Mouse (Mus musculus) liver, embryonic 15.5 days (tissue): ENCODE data around the gene Dscam. TPM values are rescaled to one million over a fixed set of nuclear protein-coding genes. Genes with fewer than 3 reads are reported as not detected.

ENCODE experiments used
- ATAC-seq: fragments of 200-750 bp; cut with Nextera tagmentation; 2 replicates; pipeline ENCODE4 v1.8.0; 2017; ENCODE audit warnings: moderate number of reproducible peaks, mild to moderate bottlenecking, moderate library complexity; ENCODE audit not compliant: insufficient read depth
- H3K27ac ChIP-seq: fragments of 300-500 bp; sonication (generic); replicated peaks from 2 replicates; pipeline ENCODE4 v1.5.1; 2015; ENCODE audit warnings: mild to moderate bottlenecking, inconsistent platforms
- H3K27me3 ChIP-seq: fragments of 300-500 bp; sonication (generic); 2 replicates; pipeline ENCODE4 v1.6.1; 2015; ENCODE audit warnings: mild to moderate bottlenecking, inconsistent platforms
- H3K36me3 ChIP-seq: fragments of 300-500 bp; sonication (generic); replicated peaks from 2 replicates; pipeline ENCODE4 v1.6.1; 2015; ENCODE audit warnings: moderate library complexity, mild to moderate bottlenecking, inconsistent platforms
- H3K4me1 ChIP-seq: fragments of 300-500 bp; sonication (generic); replicated peaks from 2 replicates; pipeline ENCODE4 v1.6.1; 2015; ENCODE audit warnings: inconsistent platforms
- H3K4me2 ChIP-seq: fragments of 300-500 bp; sonication (generic); 2 replicates; pipeline ENCODE4 v1.6.1; 2015; ENCODE audit warnings: moderate library complexity, mild to moderate bottlenecking, inconsistent platforms
- H3K4me3 ChIP-seq: fragments of 300-500 bp; sonication (generic); replicated peaks from 2 replicates; pipeline ENCODE4 v1.5.1; 2015; ENCODE audit warnings: mild to moderate bottlenecking, inconsistent platforms
- H3K9ac ChIP-seq: fragments of 300-500 bp; sonication (generic); 2 replicates; pipeline ENCODE4 v1.6.1; 2015; ENCODE audit warnings: moderate library complexity, mild to moderate bottlenecking, inconsistent platforms
- H3K9me3 ChIP-seq: fragments of 300-500 bp; sonication (generic); replicated peaks from 2 replicates; pipeline ENCODE4 v1.6.1; 2016; ENCODE audit warnings: inconsistent platforms
- WGBS: fragments of 180-500 bp; shearing (Covaris S2); methylation state at CpG from one replicate; pipeline ENCODE4 v1.1.7; 2015; ENCODE audit warnings: mixed read lengths; ENCODE audit not compliant: insufficient replicate concordance; 5-methylcytosine and 5-hydroxymethylcytosine counted together
- polyA plus RNA-seq: library from polyadenylated mRNA; unstranded; fragments of >200 nt; fragmentation: Nextera tagmentation; extraction: Ambion mirVana; gene quantifications from 2 replicates; pipeline ENCODE4 v1.2.1, GENCODE M21; 2015

The Dscam gene
- polyA plus RNA-seq, 1 experiment from 2014 or later, result not detected

GRCm38 (mm10) chr16:96877271-96877670 lies 293.3 kb downstream of the Dscam start:
- Histone ChIP-seq H3K4me3 (no peak overlapping the region), H3K9ac (no peak overlapping the region), H3K9me3 (no peaks in the 10 kb centered on the region), H3K4me2 (no peak overlapping the region), H3K36me3 (no peaks in the 10 kb centered on the region), H3K27ac (no peak overlapping the region), H3K4me1 (no peaks in the 10 kb centered on the region), H3K27me3 (no peaks in the 10 kb centered on the region)
- ATAC-seq, result no peak
- WGBS, result 55% methylated on average over 4 of the region's 4 CpGs

DNA sequence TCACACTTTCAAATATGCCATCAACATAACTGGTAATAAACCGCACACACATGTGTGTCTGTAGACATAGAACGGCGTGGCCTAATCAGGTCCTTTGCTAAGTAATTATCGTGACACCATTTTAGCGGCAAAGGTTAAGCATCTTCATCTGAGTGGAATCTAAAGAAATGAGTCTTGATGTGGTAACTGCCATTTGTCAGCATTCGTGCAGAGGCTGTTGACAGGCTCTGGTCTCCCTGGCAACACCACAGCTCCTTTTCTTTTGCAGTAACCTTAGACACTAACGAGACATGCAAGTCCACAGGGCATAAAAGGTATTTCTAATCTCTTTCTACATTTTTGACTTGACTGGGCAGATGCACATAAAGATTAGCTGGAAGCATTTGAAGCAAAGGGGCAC lies 297.8 kb downstream of the Dscam start:
- no peaks in the 10 kb centered on the region for H3K27me3 ChIP-seq
- no peak overlapping the region for H3K4me2 ChIP-seq
- no peaks in the 10 kb centered on the region for H3K4me1 ChIP-seq
- H3K4me3 ChIP-seq, result no peak overlapping the region
- H3K27ac ChIP-seq, result no peak overlapping the region
- no peaks in the 10 kb centered on the region for H3K9me3 ChIP-seq
- H3K9ac ChIP-seq, result no peak overlapping the region
- ATAC-seq, result no peak
- 68% methylated on average over 7 of the region's 7 CpGs for WGBS
- H3K36me3 ChIP-seq, result no peaks in the 10 kb centered on the region

- no peak overlapping the region for H3K27ac ChIP-seq
- H3K9ac ChIP-seq, result no peak overlapping the region
- no peak overlapping the region for H3K4me3 ChIP-seq
- H3K9me3 ChIP-seq, result no peaks in the 10 kb centered on the region
- no peaks in the 10 kb centered on the region for H3K4me1 ChIP-seq
- no peaks in the 10 kb centered on the region for H3K36me3 ChIP-seq
- H3K27me3 ChIP-seq, result no peaks in the 10 kb centered on the region
- no peak overlapping the region for H3K4me2 ChIP-seq
- 18% methylated on average over 2 of the region's 2 CpGs for WGBS
- ATAC-seq, result no peak
Observed at GRCm38 (mm10) chr16:96857571-96857970, 313.0 kb downstream of the Dscam start.

GRCm38 (mm10) chr16:96855060-96855459 lies 315.5 kb downstream of the Dscam start:
- WGBS, result 32% methylated on average over 4 of the region's 4 CpGs
- Histone ChIP-seq H3K4me2 (no peak overlapping the region), H3K36me3 (no peaks in the 10 kb centered on the region), H3K4me3 (no peak overlapping the region), H3K27ac (no peak overlapping the region), H3K4me1 (no peaks in the 10 kb centered on the region), H3K9ac (no peak overlapping the region), H3K9me3 (no peaks in the 10 kb centered on the region), H3K27me3 (no peaks in the 10 kb centered on the region)
- ATAC-seq, result no peak

DNA sequence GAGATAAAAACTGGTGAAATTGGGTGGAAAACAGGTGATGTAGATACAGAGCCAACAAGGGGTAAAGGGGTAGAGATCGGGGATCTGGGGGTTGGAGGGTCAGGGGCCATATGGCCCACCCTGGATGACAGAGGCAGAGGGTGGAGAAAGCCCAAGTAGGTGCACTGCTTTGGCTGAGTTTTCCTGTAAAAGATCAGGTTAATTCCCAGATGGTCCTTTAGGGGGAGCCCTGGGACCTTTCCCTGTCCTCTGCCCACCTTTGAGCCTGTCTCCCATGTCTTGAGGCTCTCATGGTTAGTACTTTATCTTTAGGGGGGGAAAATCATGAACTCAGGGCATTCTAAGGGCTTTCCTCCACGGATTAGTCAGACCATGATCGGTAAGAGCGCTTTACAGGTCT lies 318.2 kb downstream of the Dscam start:
- no peak overlapping the region for H3K4me2 ChIP-seq
- no peak overlapping the region for H3K4me3 ChIP-seq
- ATAC-seq, result no peak
- no peak overlapping the region for H3K27ac ChIP-seq
- no peaks in the 10 kb centered on the region for H3K36me3 ChIP-seq
- no peaks in the 10 kb centered on the region for H3K4me1 ChIP-seq
- WGBS, result 24% methylated on average over 4 of the region's 4 CpGs
- H3K9me3 ChIP-seq, result no peaks in the 10 kb centered on the region
- no peaks in the 10 kb centered on the region for H3K27me3 ChIP-seq
- no peak overlapping the region for H3K9ac ChIP-seq

- no peaks in the 10 kb centered on the region for H3K27me3 ChIP-seq
- no peaks in the 10 kb centered on the region for H3K4me1 ChIP-seq
- H3K4me3 ChIP-seq, result no peak overlapping the region
- no peak for ATAC-seq
- no peaks in the 10 kb centered on the region for H3K36me3 ChIP-seq
- no peak overlapping the region for H3K9ac ChIP-seq
- H3K27ac ChIP-seq, result no peak overlapping the region
- 50% methylated on average over 6 of the region's 6 CpGs for WGBS
- H3K4me2 ChIP-seq, result no peak overlapping the region
- H3K9me3 ChIP-seq, result no peaks in the 10 kb centered on the region
Observed at GRCm38 (mm10) chr16:96848916-96849315, 321.6 kb downstream of the Dscam start.

- Histone ChIP-seq H3K4me3 (no peak overlapping the region), H3K27me3 (no peaks in the 10 kb centered on the region), H3K4me1 (no peaks in the 10 kb centered on the region), H3K9me3 (no peaks in the 10 kb centered on the region), H3K4me2 (no peak overlapping the region), H3K36me3 (no peaks in the 10 kb centered on the region), H3K9ac (no peak overlapping the region), H3K27ac (no peak overlapping the region)
- ATAC-seq, result no peak
- 47% methylated on average over 1 of the region's 1 CpGs for WGBS
Observed at GRCm38 (mm10) chr16:96846585-96846984, 324.0 kb downstream of the Dscam start.

- no peak overlapping the region for H3K4me2 ChIP-seq
- H3K27ac ChIP-seq, result no peak overlapping the region
- H3K4me1 ChIP-seq, result no peaks in the 10 kb centered on the region
- H3K36me3 ChIP-seq, result no peaks in the 10 kb centered on the region
- no peak overlapping the region for H3K4me3 ChIP-seq
- WGBS, result 45% methylated on average over 3 of the region's 3 CpGs
- no peak overlapping the region for H3K9ac ChIP-seq
- H3K9me3 ChIP-seq, result no peaks in the 10 kb centered on the region
- no peak for ATAC-seq
- H3K27me3 ChIP-seq, result no peaks in the 10 kb centered on the region
Observed at GRCm38 (mm10) chr16:96846113-96846512, 324.4 kb downstream of the Dscam start.

DNA sequence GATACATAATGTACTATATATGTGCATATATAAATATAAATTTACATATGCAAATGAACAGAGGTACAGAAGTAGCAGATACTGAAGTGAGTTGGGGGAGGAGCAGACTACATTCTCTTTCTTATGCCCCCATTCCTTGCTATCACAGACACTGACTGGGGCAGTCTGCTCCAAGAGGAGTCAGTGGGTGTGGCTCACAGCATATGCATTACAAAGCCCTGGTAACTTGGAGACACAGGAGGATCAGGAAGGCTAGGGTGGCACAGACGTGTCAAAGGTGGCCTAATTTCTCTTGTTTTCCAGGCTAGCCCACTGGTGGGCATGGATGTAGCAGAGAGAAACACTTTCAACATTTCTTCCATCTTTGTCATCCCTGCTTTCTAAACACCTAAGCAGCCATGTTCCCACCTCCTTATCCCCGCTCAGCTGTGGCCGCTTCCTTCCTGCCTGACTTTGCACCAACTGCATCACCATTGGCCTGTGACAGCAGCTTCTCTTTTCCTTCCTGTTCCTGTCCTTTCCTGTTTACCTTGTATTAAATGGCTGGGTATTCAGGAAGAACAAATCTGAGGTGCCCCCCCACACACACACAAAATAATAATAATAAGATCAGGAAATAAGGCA lies 325.0 kb downstream of the Dscam start:
- H3K36me3 ChIP-seq, result no peaks in the 10 kb centered on the region
- H3K4me2 ChIP-seq, result no peak overlapping the region
- H3K4me3 ChIP-seq, result no peak overlapping the region
- H3K9ac ChIP-seq, result no peak overlapping the region
- H3K4me1 ChIP-seq, result no peaks in the 10 kb centered on the region
- no peaks in the 10 kb centered on the region for H3K9me3 ChIP-seq
- no peaks in the 10 kb centered on the region for H3K27me3 ChIP-seq
- WGBS, result 49% methylated on average over 3 of the region's 3 CpGs
- no peak for ATAC-seq
- H3K27ac ChIP-seq, result no peak overlapping the region

DNA sequence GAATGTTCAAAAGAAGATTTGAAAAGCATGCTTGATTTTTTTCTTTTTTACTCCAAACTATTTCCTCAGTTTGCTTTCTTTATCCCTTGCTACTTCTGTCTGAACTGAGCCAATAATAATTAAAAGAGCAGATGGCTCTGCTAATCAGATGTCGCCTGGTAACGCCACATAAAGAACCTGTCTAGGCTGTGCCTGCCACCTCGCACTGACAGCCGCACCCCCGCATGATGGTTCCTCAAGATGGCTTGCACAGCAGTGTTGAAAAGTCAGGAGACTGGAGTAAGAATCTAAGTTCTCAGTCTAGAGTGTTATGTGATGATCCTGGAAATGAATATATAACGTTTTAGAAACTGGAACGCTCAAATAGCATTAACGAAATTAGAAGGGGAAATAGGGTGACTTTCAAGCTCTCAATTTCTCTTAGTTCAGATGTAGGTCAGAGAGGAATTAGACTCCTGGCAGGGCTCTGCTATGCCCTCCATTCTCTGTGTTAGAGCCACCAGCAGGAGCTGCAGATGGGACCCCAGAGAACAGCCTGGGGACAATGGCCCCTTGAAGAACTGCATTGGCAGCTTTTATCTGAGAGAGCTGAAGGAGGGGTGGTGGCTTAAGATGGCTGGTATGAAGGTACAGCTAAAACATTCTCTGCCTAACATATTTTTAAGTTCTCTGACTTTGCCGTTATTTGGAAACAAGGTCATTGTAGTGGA lies 326.7 kb downstream of the Dscam start:
- no peak overlapping the region for H3K27ac ChIP-seq
- H3K9me3 ChIP-seq, result no peaks in the 10 kb centered on the region
- ATAC-seq, result no peak
- H3K4me1 ChIP-seq, result no peaks in the 10 kb centered on the region
- H3K27me3 ChIP-seq, result no peaks in the 10 kb centered on the region
- WGBS, result 66% methylated on average over 9 of the region's 9 CpGs
- H3K4me2 ChIP-seq, result no peak overlapping the region
- no peaks in the 10 kb centered on the region for H3K36me3 ChIP-seq
- H3K4me3 ChIP-seq, result no peak overlapping the region
- H3K9ac ChIP-seq, result no peak overlapping the region

DNA sequence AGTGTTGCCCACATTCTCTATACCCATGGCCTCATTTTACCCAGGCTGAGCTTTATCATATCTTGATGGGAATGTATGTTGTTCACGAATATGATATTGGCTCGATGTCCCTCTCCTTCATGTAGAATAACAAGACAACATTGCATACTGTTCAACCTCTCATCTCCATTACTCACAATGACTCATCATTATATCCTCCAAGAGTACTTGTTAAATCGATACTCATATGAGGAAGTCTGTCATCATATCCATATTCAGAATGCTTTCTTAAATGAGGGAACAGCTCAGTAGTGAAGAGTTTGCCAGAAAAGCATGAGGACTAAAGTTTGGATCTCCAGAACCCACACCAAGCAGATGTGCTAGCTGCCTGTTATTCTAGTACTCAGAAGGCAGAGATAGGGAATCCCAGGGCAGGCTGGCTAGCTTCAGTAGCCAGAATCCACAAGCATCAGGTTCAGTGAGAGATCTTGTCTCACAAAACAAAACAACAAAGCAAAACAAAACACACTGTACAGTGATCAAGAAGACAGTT lies 327.7 kb downstream of the Dscam start:
- H3K27ac ChIP-seq, result no peak overlapping the region
- no peaks in the 10 kb centered on the region for H3K9me3 ChIP-seq
- no peaks in the 10 kb centered on the region for H3K27me3 ChIP-seq
- no peak overlapping the region for H3K4me3 ChIP-seq
- H3K4me1 ChIP-seq, result no peaks in the 10 kb centered on the region
- 51% methylated on average over 3 of the region's 3 CpGs for WGBS
- no peak overlapping the region for H3K4me2 ChIP-seq
- ATAC-seq, result no peak
- no peaks in the 10 kb centered on the region for H3K36me3 ChIP-seq
- no peak overlapping the region for H3K9ac ChIP-seq
